Mouse (Mus musculus): ENCODE data around the gene Vps29.

- TF ChIP-seq POLR2AphosphoS5 (IDR thresholded peaks at IDR 0.05; ENCODE audit: insufficient replicate concordance, low read depth, low read length) (no peak), GATA1 (IDR thresholded peaks at IDR 0.05; ENCODE audit: borderline replicate concordance, low read length) (no peak)
Measured at GRCm38 (mm10) chr5:122314966-122315667, 39.1 kb upstream of the Vps29 start.
